Mouse (Mus musculus): Measurements from ENCODE around the gene Napsa. TPM values are rescaled to one million over a fixed set of nuclear protein-coding genes. Genes with fewer than 3 reads are reported as not detected.

Gene Napsa
- polyA plus RNA-seq, 1 experiment = 256 TPM

DNA sequence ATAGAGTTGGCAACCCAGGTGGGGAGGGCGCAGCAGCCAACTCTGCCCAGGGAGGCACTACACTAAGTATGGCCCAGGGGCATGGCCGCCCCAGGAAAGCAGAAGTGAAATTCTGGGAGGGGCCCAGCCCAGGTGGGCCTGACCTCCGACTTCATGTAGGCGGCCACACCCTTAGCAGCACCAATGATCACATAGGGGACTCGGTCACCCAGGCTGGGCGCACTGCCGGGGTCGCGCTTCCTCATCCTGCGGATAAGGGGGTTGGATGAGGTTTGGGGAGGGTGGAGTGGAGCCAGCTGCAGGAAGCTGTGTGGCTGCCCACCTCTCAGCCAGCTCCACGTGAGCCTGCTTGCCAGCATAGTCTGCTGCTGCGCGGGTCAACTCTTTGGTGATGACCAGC lies 37.9 kb upstream of the Napsa start:
- TF ChIP-seq CTCF (IDR thresholded peaks at IDR 0.05; ENCODE audit: extremely low read depth, insufficient read depth, insufficient read length, insufficient replicate concordance) (no peak), POLR2A (IDR thresholded peaks at IDR 0.05; ENCODE audit: low read depth, low read length) (peak; percentile 19; the same call in 1 of the 2 replicates)
- Histone ChIP-seq H3K27me3 (ENCODE audit: control insufficient read depth, insufficient read depth, low read length) (no peaks in the 10 kb centered on the region), H3K36me3 (ENCODE audit: control insufficient read depth, insufficient read depth, low read length) (peaks cover 32% of the 10 kb centered on the region), H3K4me1 (ENCODE audit: control insufficient read depth, insufficient read depth, insufficient read length) (peaks cover 32% of the 10 kb centered on the region; the same call in 1 of the 2 replicates), H3K4me3 (ENCODE audit: extremely low read depth, insufficient read depth, insufficient read length) (peak overlapping the region; percentile 54; the same call in 1 of the 2 replicates), H3K27ac (ENCODE audit: insufficient read depth, low read length) (peak overlapping the region; percentile 96)
- 26% methylated on average over 13 of the region's 13 CpGs for WGBS
- DNase-seq (ENCODE audit: low read depth in 1 of 2, low spot score in 2 of 2) = peak; percentile 75 to 88

DNA sequence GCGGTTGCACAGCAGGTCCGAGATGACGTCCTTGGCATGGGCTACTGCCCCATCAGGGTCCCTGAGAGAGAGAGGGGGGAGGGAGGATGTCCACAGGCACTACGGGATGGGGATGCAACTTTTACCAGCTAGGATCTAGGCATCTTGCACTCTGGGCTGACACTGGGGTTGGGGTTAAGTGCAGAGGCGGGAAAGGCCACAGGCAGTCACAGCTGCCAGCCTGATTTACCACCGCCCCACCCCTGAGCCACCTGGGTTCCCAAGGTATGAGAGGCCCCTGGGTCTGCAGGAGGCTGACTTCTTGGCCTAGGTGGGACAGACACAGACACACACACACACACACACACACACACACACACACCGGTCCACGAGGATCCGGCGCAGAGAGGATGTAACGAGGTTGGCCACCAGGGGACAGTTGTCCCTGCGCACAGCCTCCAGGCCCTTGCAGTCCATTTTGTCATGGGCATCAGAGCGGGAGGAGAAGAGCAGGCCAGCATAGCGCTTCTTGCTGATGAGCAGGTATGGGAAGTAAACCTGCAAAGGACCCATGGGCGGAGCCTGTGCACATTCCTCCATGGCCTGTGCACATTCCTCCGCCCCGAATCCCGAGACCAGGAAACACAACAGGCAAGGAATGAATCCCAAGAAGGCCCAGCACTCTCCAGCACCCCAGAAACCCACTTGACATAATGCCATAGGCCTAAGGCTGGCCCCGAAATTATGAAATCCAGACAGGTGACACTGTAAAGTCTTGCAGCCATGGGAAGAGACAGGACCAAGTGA lies 37.3 kb upstream of the Napsa start:
- H3K4me3 ChIP-seq (ENCODE audit: extremely low read depth, insufficient read depth, insufficient read length) = peak overlapping the region; percentile 35; the same call in 1 of the 2 replicates
- 68% methylated on average over 19 of the region's 19 CpGs for WGBS
- peaks cover 32% of the 10 kb centered on the region; the same call in 1 of the 2 replicates for H3K4me1 ChIP-seq (ENCODE audit: control insufficient read depth, insufficient read depth, insufficient read length)
- H3K36me3 ChIP-seq (ENCODE audit: control insufficient read depth, insufficient read depth, low read length) = peaks cover 31% of the 10 kb centered on the region
- no peaks in the 10 kb centered on the region for H3K27me3 ChIP-seq (ENCODE audit: control insufficient read depth, insufficient read depth, low read length)
- TF ChIP-seq CTCF (IDR thresholded peaks at IDR 0.05; ENCODE audit: extremely low read depth, insufficient read depth, insufficient read length, insufficient replicate concordance) = no peak
- no peak for TF ChIP-seq POLR2A (IDR thresholded peaks at IDR 0.05; ENCODE audit: low read depth, low read length)
- peak overlapping the region; percentile 95 for H3K27ac ChIP-seq (ENCODE audit: insufficient read depth, low read length)
- peak in 1 of 2 experiments; percentile 29 for DNase-seq (ENCODE audit: low read depth in 1 of 2, low spot score in 2 of 2)

DNA sequence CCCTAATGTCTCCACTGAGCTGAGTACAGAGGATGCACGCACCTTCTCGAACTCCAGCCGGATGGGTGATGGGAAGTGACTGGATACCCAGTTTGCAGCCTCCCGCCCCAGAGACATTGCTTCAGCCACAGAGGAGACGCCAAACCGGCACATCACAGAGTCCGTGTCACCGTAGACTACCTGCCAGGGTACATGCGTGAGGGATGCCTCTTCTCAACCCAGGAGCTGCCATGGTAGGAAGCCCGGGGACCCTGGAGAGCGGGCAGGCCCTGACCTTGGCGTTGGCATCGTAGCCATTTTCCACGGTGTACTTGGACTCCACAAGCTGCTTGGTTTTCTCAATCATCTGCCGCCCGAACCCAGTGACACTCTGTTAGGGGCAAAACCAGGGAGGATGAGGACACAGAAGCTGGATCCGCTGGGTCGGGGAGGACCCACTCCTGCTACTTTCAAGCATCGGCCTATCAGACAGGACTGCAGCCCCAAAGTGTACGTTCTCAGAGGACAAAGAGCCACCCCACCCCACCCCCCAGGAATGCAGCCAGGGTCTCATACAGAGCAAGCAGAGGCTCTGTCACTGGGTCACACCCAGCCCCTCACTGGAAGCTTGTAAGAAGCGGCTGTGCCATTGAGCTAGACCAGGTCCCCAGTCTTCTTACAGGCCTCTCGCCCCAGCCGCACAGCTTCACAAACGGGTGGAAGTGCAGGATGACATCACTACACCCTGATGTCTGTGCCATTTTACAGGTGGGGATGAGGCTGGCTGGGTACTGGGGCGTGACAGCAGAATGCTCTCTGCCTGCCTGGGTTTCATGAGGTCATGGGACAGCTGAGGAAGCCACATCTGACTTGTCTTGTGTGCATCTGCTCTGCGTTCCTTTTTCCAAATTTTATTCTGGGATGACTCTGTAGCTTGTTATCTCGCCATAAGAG lies 36.3 kb upstream of the Napsa start:
- Histone ChIP-seq H3K27ac (ENCODE audit: insufficient read depth, low read length) (peak overlapping the region; percentile 95), H3K27me3 (ENCODE audit: control insufficient read depth, insufficient read depth, low read length) (no peaks in the 10 kb centered on the region), H3K4me3 (ENCODE audit: extremely low read depth, insufficient read depth, insufficient read length) (no peak overlapping the region), H3K36me3 (ENCODE audit: control insufficient read depth, insufficient read depth, low read length) (peaks cover 34% of the 10 kb centered on the region), H3K4me1 (ENCODE audit: control insufficient read depth, insufficient read depth, insufficient read length) (peaks cover 32% of the 10 kb centered on the region; the same call in 1 of the 2 replicates)
- TF ChIP-seq CTCF (IDR thresholded peaks at IDR 0.05; ENCODE audit: extremely low read depth, insufficient read depth, insufficient read length, insufficient replicate concordance) (no peak), POLR2A (IDR thresholded peaks at IDR 0.05; ENCODE audit: low read depth, low read length) (no peak)
- WGBS = 82% methylated on average over 27 of the region's 27 CpGs
- peak; percentile 53 to 69 for DNase-seq (ENCODE audit: low read depth in 1 of 2, low spot score in 2 of 2)

DNA sequence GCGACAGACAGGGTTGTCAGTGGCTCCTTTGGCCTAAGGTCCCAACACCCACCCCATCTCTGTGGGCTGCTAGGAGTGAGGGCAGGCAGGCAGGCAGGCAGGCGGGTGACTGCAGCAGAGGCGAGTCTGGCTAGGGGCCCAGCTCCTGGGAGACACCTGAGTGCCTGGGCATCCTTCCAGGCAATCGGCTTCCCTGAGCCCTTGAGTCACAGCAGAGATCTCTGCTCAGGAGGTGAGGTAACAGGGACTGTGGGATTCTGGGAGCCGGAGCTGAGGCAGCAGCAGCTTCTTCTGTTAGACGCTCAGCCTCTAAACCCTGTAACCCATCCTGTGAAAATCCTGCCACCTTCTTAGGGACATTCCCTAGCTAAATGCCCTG lies 35.6 kb upstream of the Napsa start:
- WGBS = 78% methylated on average over 6 of the region's 6 CpGs

DNA sequence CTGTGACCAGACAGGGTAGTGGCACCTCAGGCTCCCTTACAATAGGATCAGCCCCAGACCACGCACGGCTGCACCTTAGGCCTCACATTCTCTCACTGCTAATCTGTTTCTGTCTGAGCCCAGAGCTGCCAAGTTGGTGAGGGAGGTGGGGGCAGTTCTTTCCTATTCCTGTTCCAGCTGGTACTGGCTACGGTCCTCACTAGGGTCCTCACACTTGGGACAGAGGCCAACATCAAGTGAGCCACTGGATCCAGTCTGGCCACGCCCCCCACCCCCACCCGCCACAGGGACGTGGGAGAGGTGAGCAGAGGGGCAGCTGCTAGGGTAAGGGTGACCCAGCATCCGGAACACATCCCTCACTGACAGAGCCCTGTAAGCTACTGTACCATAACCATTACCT lies 35.2 kb upstream of the Napsa start:
- Histone ChIP-seq H3K4me3 (ENCODE audit: extremely low read depth, insufficient read depth, insufficient read length) (no peak overlapping the region), H3K27me3 (ENCODE audit: control insufficient read depth, insufficient read depth, low read length) (no peaks in the 10 kb centered on the region), H3K4me1 (ENCODE audit: control insufficient read depth, insufficient read depth, insufficient read length) (peaks cover 32% of the 10 kb centered on the region; the same call in 1 of the 2 replicates), H3K27ac (ENCODE audit: insufficient read depth, low read length) (peak overlapping the region; percentile 79; the same call in 1 of the 2 replicates), H3K36me3 (ENCODE audit: control insufficient read depth, insufficient read depth, low read length) (peaks cover 45% of the 10 kb centered on the region)
- 82% methylated on average over 7 of the region's 7 CpGs for WGBS
- DNase-seq (ENCODE audit: low read depth in 1 of 2, low spot score in 2 of 2) = no peak
- TF ChIP-seq CTCF (IDR thresholded peaks at IDR 0.05; ENCODE audit: extremely low read depth, insufficient read depth, insufficient read length, insufficient replicate concordance) (no peak), POLR2A (IDR thresholded peaks at IDR 0.05; ENCODE audit: low read depth, low read length) (no peak)

More for the DNA sequence above, 35.6 kb upstream of the Napsa start:
- DNase-seq (ENCODE audit: low read depth in 1 of 2, low spot score in 2 of 2) = no peak
- TF ChIP-seq CTCF (IDR thresholded peaks at IDR 0.05; ENCODE audit: extremely low read depth, insufficient read depth, insufficient read length, insufficient replicate concordance) = no peak
- no peak for TF ChIP-seq POLR2A (IDR thresholded peaks at IDR 0.05; ENCODE audit: low read depth, low read length)
- Histone ChIP-seq H3K4me1 (ENCODE audit: control insufficient read depth, insufficient read depth, insufficient read length) (peaks cover 32% of the 10 kb centered on the region; the same call in 1 of the 2 replicates), H3K27me3 (ENCODE audit: control insufficient read depth, insufficient read depth, low read length) (no peaks in the 10 kb centered on the region), H3K4me3 (ENCODE audit: extremely low read depth, insufficient read depth, insufficient read length) (no peak overlapping the region), H3K27ac (ENCODE audit: insufficient read depth, low read length) (peak overlapping the region; percentile 79), H3K36me3 (ENCODE audit: control insufficient read depth, insufficient read depth, low read length) (peaks cover 41% of the 10 kb centered on the region)

DNA sequence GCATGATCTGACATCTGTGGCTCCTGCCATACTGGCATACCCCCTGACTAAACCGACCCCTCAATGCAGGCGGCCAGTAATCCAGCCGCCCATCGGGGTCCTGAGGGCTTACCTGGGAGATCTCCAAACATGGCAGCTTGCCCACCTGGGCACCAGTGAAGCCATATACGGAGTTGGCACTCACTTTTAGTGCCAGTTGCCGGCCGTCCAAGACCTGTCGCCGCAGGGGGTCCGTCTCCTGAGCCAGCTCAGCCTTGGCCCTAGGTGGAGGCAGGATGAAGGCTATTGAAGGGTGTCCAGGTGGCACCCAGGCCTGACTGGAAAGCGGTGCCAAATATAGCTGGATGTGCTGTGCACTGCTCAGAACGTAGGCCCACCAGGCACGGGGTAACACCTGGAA lies 34.7 kb upstream of the Napsa start:
- TF ChIP-seq CTCF (IDR thresholded peaks at IDR 0.05; ENCODE audit: extremely low read depth, insufficient read depth, insufficient read length, insufficient replicate concordance) (no peak), POLR2A (IDR thresholded peaks at IDR 0.05; ENCODE audit: low read depth, low read length) (no peak)
- H3K36me3 ChIP-seq (ENCODE audit: control insufficient read depth, insufficient read depth, low read length) = peaks cover 50% of the 10 kb centered on the region
- no peak overlapping the region for H3K27ac ChIP-seq (ENCODE audit: insufficient read depth, low read length)
- 95% methylated on average over 13 of the region's 13 CpGs for WGBS
- peaks cover 29% of the 10 kb centered on the region; the same call in 1 of the 2 replicates for H3K4me1 ChIP-seq (ENCODE audit: control insufficient read depth, insufficient read depth, insufficient read length)
- no peaks in the 10 kb centered on the region for H3K27me3 ChIP-seq (ENCODE audit: control insufficient read depth, insufficient read depth, low read length)
- no peak for DNase-seq (ENCODE audit: low read depth in 1 of 2, low spot score in 2 of 2)
- no peak overlapping the region for H3K4me3 ChIP-seq (ENCODE audit: extremely low read depth, insufficient read depth, insufficient read length)
